Mouse (Mus musculus) left cerebral cortex, adult 8-10 months (tissue): ENCODE measurements at regions not wholly inside any gene's neighbourhood (a gene's known extent, or its start where the extent isn't known, plus 50 kb on each side); places are given as distances from the start of the nearest gene placed in this dataset.

Source experiments
- DNase-seq, 2 experiments: peaks; one replicate each; pipeline ENCODE4 v3.0.0; 2022; ENCODE audit warnings: low spot score in 2 of 2

DNA sequence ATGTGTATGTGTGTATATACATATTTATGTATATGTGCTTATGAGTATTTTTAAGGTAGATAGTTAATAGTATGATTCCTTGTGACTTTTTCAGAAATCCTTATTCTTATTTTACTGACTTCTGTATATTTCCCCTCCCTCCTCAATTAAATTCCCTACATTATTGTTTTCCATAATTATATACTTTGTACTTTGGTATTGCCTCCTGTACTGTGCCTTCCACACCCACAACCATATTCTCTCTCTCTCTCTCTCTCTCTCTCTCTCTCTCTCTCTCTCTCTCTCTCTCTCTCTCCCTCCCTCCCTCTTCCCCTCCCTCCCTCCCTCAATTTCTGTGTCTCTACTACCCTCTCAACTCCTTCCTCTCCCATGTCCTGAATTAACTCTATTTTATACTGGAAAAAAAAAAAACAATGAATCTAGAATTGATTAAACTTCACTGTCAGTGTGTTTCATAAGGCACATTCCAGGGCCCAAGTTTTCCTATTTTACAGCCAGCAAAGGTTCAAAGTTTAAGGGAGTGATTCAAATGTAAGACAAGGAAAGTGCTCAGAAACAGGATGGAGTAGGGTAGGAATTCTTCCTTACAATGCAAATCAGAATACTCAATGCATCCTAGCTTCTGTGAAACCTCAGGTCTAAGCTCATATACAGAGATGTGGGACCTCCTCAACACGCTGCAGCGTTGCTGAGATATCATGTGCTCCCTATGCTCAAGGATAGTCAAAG is 911.9 kb downstream of the Speer2 start:
- DNase-seq, result no peak

DNA sequence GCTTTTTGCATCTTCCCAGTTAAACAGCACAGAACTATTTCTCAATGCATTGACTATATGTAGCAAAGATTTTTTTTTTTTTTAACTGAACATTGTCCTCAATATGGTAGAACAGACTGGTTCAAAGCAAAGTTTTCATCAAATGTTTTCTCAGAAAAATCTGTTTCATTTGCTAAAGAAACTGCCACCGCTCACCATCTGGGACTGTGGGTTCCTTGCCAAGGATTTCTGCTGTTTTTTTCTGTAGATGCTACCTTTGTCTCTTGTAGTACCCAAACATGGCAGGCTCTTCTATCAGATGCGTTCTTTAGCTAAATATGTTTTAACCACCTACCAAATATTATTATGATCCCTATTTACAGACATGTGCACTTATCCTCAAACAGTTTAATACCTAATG is 952.7 kb downstream of the Speer2 start:
- DNase-seq, result peak in 1 of 2 experiments; percentile 11

DNA sequence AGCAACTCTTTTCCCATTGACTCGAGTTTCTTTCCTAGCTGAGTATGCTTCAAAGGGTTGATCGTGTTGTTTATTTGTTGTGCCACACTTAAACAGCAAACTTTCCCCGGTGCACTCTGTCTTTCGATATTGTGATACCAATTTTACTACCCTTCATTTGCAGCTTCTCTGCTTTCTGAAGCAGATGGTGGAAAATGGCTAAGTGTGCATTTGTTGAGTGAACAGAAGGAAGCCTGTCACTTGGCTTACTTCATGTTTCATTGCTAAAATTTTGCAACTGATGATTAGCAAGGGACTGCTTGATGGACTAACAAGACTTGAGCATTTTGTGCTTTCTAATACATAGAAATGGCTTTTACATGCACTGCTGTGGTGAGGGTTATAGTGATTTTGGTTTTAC is 965.4 kb downstream of the Speer2 start:
- no peak for DNase-seq

DNA sequence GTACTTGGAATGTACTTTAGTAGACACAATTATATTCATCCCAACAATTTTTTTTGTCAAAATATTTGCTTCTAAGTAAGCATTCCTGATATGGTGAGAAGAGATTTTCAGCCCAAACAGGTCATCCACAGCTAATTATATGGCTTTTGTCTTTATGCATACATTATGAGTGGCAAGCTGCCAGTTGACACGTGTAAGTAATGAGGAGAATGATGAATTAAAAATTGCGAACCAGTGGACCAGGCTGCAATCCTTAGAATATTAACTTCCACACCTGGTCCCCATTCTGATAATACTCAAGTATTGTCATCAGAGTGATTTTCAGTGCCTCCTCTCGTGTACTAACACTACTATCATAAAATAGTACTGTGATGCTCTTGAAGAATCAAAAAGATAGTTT is 1014.8 kb downstream of the Speer2 start:
- no peak for DNase-seq
